Mouse (Mus musculus): ENCODE results near the gene Ino80d. TPM values are rescaled to one million over a fixed set of nuclear protein-coding genes. Genes with fewer than 3 reads are reported as not detected.

The Ino80d gene
- total and polyA plus RNA-seq, 3 experiments, result 6.5 to 18.4 (median 16.6) TPM

DNA sequence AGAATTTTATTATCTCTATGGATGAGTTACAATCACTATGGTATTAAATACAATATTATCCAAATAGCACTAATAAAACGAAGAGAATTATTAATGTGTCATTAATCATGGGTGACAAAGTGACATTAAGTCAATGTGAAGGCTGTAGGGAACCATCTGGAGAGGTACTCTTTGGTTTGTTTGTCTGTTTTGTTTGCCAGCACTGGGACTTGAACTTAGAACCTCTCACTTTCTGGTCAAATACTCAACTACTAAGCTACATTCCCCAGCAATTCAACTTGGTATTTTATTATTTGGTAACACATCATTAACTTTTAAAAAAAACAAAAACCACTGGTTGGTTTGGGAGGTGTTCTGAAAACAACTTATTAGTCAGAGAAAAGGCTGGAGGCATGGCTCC is 43.1 kb downstream of the Ino80d start:
- intact Hi-C loops (cut with DNase I), result no loop called here
- Histone ChIP-seq H3K4me1 (ENCODE audit: control insufficient read depth, insufficient read depth, low read length) (no peaks in the 10 kb centered on the region), H3K36me3 (ENCODE audit: control insufficient read depth, insufficient read depth, low read length) (peaks cover 8% of the 10 kb centered on the region), H3K9ac (ENCODE audit: low read depth, low read length) (no peak overlapping the region), H3K27ac (no peak overlapping the region), H3K27me3 (ENCODE audit: control insufficient read depth, insufficient read depth, low read length) (no peaks in the 10 kb centered on the region), H3K79me2 (replicated peaks; ENCODE audit: control insufficient read depth, insufficient read depth, low read length) (no peaks in the 10 kb centered on the region), H3K4me3 (no peak overlapping the region)
- TF ChIP-seq CTCF (IDR thresholded peaks at IDR 0.05) (no peak), POLR2A (IDR thresholded peaks at IDR 0.05; ENCODE audit: insufficient read depth, low read depth, low read length) (no peak), EP300 (IDR thresholded peaks at IDR 0.05; ENCODE audit: insufficient read depth, low read depth, low read length) (no peak)
- no peak for DNase-seq
- 96% methylated on average over 1 of the region's 1 CpGs for WGBS

DNA sequence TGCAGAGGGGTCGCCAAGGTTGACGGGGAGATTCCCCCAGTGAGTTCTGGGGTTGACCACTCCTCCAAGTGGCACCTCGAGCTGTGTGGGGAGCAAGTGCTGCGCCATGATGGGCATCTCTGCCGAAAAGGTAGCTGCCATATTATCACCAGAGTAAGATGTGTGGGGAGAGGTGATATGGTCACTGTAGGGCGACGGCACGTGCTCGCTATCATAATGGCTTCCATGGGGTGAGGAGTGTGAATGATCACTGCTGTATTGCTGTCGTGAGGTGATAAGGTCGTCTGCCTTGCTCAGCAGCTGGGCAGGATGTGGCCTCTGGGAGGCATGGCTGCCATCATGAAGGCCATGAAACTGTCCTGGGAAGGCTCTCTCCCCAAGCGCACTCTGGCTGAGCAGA is 56.1 kb downstream of the Ino80d start:
- H3K4me1 ChIP-seq (ENCODE audit: control insufficient read depth, insufficient read depth, low read length), result no peaks in the 10 kb centered on the region
- WGBS, result 77% methylated on average over 12 of the region's 12 CpGs
- peaks cover 4% of the 10 kb centered on the region for H3K36me3 ChIP-seq (ENCODE audit: control insufficient read depth, insufficient read depth, low read length)
- no peaks in the 10 kb centered on the region for H3K79me2 ChIP-seq (replicated peaks; ENCODE audit: control insufficient read depth, insufficient read depth, low read length)
- no peak for DNase-seq
- no peak overlapping the region for H3K27ac ChIP-seq
- TF ChIP-seq EP300 (IDR thresholded peaks at IDR 0.05; ENCODE audit: insufficient read depth, low read depth, low read length), result no peak
- no peak for TF ChIP-seq CTCF (IDR thresholded peaks at IDR 0.05)
- TF ChIP-seq POLR2A (IDR thresholded peaks at IDR 0.05; ENCODE audit: insufficient read depth, low read depth, low read length), result no peak
- H3K9ac ChIP-seq (ENCODE audit: low read depth, low read length), result no peak overlapping the region
- H3K4me3 ChIP-seq, result no peak overlapping the region
- intact Hi-C loops (cut with DNase I), result no loop called here
- no peaks in the 10 kb centered on the region for H3K27me3 ChIP-seq (ENCODE audit: control insufficient read depth, insufficient read depth, low read length)

DNA sequence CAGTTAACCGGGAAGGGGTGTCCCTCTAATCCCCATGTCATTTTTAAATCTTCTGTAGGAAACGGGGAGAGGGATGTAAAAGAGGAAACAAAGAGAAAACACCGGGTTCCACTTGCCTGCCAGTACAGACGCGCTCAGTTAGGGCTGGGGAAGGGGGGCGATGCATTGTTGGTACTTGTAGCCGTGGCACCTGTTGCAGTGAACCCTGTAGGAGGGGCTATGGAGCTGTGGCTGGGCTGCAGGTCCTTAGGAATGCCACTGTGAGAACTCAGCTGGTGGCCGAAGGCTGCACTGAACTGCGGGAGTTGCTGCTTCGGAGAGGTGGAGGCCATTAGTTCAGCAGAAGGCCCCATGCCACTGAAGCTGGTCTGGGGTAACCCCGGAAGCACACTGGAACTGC is 56.6 kb downstream of the Ino80d start:
- H3K79me2 ChIP-seq (replicated peaks; ENCODE audit: control insufficient read depth, insufficient read depth, low read length), result no peaks in the 10 kb centered on the region
- H3K9ac ChIP-seq (ENCODE audit: low read depth, low read length), result no peak overlapping the region
- intact Hi-C loops (cut with DNase I), result no loop called here
- no peak overlapping the region for H3K27ac ChIP-seq
- peaks cover 1% of the 10 kb centered on the region for H3K4me1 ChIP-seq (ENCODE audit: control insufficient read depth, insufficient read depth, low read length)
- WGBS, result 92% methylated on average over 11 of the region's 11 CpGs
- H3K36me3 ChIP-seq (ENCODE audit: control insufficient read depth, insufficient read depth, low read length), result peaks cover 4% of the 10 kb centered on the region
- no peak for DNase-seq
- no peak overlapping the region for H3K4me3 ChIP-seq
- no peaks in the 10 kb centered on the region for H3K27me3 ChIP-seq (ENCODE audit: control insufficient read depth, insufficient read depth, low read length)
- TF ChIP-seq EP300 (IDR thresholded peaks at IDR 0.05; ENCODE audit: insufficient read depth, low read depth, low read length), result no peak
- no peak for TF ChIP-seq POLR2A (IDR thresholded peaks at IDR 0.05; ENCODE audit: insufficient read depth, low read depth, low read length)
- no peak for TF ChIP-seq CTCF (IDR thresholded peaks at IDR 0.05)

DNA sequence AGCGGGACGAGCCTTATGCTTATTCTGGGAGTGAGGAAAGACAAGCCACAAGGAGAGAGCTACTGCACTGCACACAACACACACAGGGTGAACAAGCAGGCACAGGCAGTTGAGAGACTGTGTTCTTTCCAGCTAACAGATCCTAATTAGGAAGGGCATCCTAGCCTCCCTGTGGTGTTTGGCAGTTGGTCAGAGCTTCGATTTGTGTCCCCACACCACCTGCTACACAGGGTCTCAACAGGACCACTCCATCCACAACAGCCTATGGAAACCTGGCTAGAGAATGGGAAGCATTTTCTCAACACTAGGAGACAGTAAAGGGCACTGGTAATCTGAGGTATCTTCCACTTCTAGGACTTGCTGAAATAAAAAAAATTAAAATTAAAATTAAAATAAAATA is 57.1 kb downstream of the Ino80d start:
- H3K9ac ChIP-seq (ENCODE audit: low read depth, low read length), result no peak overlapping the region
- 89% methylated on average over 3 of the region's 3 CpGs for WGBS
- H3K27me3 ChIP-seq (ENCODE audit: control insufficient read depth, insufficient read depth, low read length), result no peaks in the 10 kb centered on the region
- no peak for TF ChIP-seq EP300 (IDR thresholded peaks at IDR 0.05; ENCODE audit: insufficient read depth, low read depth, low read length)
- no peak for DNase-seq
- H3K79me2 ChIP-seq (replicated peaks; ENCODE audit: control insufficient read depth, insufficient read depth, low read length), result no peaks in the 10 kb centered on the region
- intact Hi-C loops (cut with DNase I), result no loop called here
- H3K27ac ChIP-seq, result no peak overlapping the region
- H3K4me1 ChIP-seq (ENCODE audit: control insufficient read depth, insufficient read depth, low read length), result peaks cover 1% of the 10 kb centered on the region
- H3K4me3 ChIP-seq, result no peak overlapping the region
- H3K36me3 ChIP-seq (ENCODE audit: control insufficient read depth, insufficient read depth, low read length), result peaks cover 4% of the 10 kb centered on the region

DNA sequence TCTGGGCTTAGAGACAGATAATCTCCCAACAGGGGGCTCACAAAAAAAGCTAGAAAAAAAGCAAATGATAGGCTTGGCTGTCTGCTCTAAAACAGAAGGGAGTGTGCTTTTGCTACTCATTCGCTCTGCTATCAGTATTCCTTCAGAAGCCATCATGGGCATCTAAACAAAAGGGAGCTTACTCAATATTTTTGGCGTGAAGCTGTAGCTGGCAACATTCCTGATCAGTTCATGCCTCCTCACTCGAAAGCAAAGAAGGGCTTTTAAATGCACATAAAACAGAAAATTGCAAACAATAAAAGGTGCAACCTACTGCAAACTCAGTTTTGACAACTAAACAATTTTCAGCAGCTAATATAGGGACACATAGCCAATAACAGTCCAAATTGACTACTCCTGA is 59.1 kb downstream of the Ino80d start:
- H3K27ac ChIP-seq, result no peak overlapping the region
- WGBS, result 42% methylated on average over 3 of the region's 3 CpGs
- H3K4me3 ChIP-seq, result no peak overlapping the region
- H3K36me3 ChIP-seq (ENCODE audit: control insufficient read depth, insufficient read depth, low read length), result peaks cover 9% of the 10 kb centered on the region
- no peak for TF ChIP-seq POLR2A (IDR thresholded peaks at IDR 0.05; ENCODE audit: insufficient read depth, low read depth, low read length)
- no peak for TF ChIP-seq CTCF (IDR thresholded peaks at IDR 0.05)
- no peak for DNase-seq
- intact Hi-C loops (cut with DNase I), result no loop called here
- H3K79me2 ChIP-seq (replicated peaks; ENCODE audit: control insufficient read depth, insufficient read depth, low read length), result no peaks in the 10 kb centered on the region
- peaks cover 1% of the 10 kb centered on the region for H3K4me1 ChIP-seq (ENCODE audit: control insufficient read depth, insufficient read depth, low read length)
- no peak overlapping the region for H3K9ac ChIP-seq (ENCODE audit: low read depth, low read length)
- H3K27me3 ChIP-seq (ENCODE audit: control insufficient read depth, insufficient read depth, low read length), result no peaks in the 10 kb centered on the region

DNA sequence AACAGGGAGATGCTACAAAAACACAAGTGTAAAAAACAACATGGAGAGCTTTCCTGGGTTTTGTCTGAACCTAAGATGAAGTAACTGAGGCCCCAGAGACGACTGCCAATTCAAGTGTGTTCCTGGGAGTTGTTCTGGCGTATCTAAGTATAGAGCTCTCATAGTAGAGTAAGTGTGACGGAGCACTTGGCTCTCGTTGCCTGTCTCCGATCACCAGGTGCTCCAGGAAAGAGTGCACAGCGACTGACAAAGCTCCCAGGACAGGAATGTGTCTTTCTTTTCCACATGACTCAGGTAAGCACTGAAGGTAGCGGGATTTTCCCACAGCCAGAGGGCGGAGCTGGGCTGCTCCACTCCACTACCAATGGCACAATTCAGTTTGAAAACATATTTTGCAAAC is 63.6 kb downstream of the Ino80d start:
- Histone ChIP-seq H3K79me2 (replicated peaks; ENCODE audit: control insufficient read depth, insufficient read depth, low read length) (no peaks in the 10 kb centered on the region), H3K9ac (ENCODE audit: low read depth, low read length) (no peak overlapping the region), H3K36me3 (ENCODE audit: control insufficient read depth, insufficient read depth, low read length) (peaks cover 16% of the 10 kb centered on the region), H3K4me1 (ENCODE audit: control insufficient read depth, insufficient read depth, low read length) (peaks cover 3% of the 10 kb centered on the region), H3K27ac (peak overlapping the region; percentile 16; the same call in 1 of the 2 replicates), H3K27me3 (ENCODE audit: control insufficient read depth, insufficient read depth, low read length) (no peaks in the 10 kb centered on the region), H3K4me3 (no peak overlapping the region)
- 62% methylated on average over 8 of the region's 8 CpGs for WGBS
- intact Hi-C loops (cut with DNase I), result no loop called here
- TF ChIP-seq EP300 (IDR thresholded peaks at IDR 0.05; ENCODE audit: insufficient read depth, low read depth, low read length) (no peak), CTCF (IDR thresholded peaks at IDR 0.05) (no peak), POLR2A (IDR thresholded peaks at IDR 0.05; ENCODE audit: insufficient read depth, low read depth, low read length) (no peak)
- peak; percentile 30 to 51 for DNase-seq

All from heart, adult 2 months (tissue).